Comparison of ENCODE assay signal across 8 mouse cellular contexts in genomic region chrX:59179081-59179596, GRCm38 (mm10).
DNase-seq lines count a peak whose midpoint lies in the region; ATAC-seq lines count a peak whose summit lies in the region.

No protein-coding gene starts in this region.

- no peaks in the 10 kb centered on the region for H3K36me3 ChIP-seq in heart, embryonic 11.5 days (ENCODE audit: control insufficient read depth, insufficient read depth, low read length)
- H3K36me3 ChIP-seq in neural tube, embryonic 13.5 days: no peaks in the 10 kb centered on the region

- H3K27me3 ChIP-seq in heart, embryonic 11.5 days (ENCODE audit: control insufficient read depth, insufficient read depth, low read length): no peaks in the 10 kb centered on the region
- H3K27me3 ChIP-seq in neural tube, embryonic 13.5 days: no peaks in the 10 kb centered on the region

- no peak overlapping the region for H3K9ac ChIP-seq in heart, embryonic 11.5 days (ENCODE audit: low read depth, low read length)
- no peak overlapping the region for H3K9ac ChIP-seq in neural tube, embryonic 13.5 days

- no peak for ATAC-seq in heart, embryonic 11.5 days (replicated peaks; ENCODE audit: insufficient number of reproducible peaks, low FRiP score, low TSS enrichment)
- ATAC-seq in neural tube, embryonic 13.5 days (ENCODE audit: low read depth): peak; percentile 90

- no peaks in the 10 kb centered on the region for H3K9me3 ChIP-seq in heart, embryonic 11.5 days (replicated peaks; ENCODE audit: control insufficient read depth, low read length)
- no peaks in the 10 kb centered on the region for H3K9me3 ChIP-seq in neural tube, embryonic 13.5 days

- WGBS in heart, embryonic 11.5 days (ENCODE audit: insufficient replicate concordance): 19% methylated on average over 3 of the region's 3 CpGs
- WGBS in neural tube, embryonic 13.5 days: 22% methylated on average over 3 of the region's 3 CpGs

- no peak overlapping the region; the same call in 1 of the 2 replicates for H3K4me2 ChIP-seq in heart, embryonic 11.5 days
- H3K4me2 ChIP-seq in neural tube, embryonic 13.5 days: peak overlapping the region; percentile 13; the same call in 1 of the 2 replicates

- H3K4me1 ChIP-seq in heart, embryonic 11.5 days (ENCODE audit: control insufficient read depth, insufficient read depth, low read length): no peaks in the 10 kb centered on the region
- H3K4me1 ChIP-seq in neural tube, embryonic 13.5 days (replicated peaks): peaks cover 11% of the 10 kb centered on the region; the same call in 1 of the 2 replicates

- no peak overlapping the region for H3K4me3 ChIP-seq in heart, embryonic 11.5 days (ENCODE audit: low read depth, low read length)
- no peak overlapping the region for H3K4me3 ChIP-seq in neural tube, embryonic 13.5 days

- peak; percentile 5 for DNase-seq in lung, postnatal 10 days
- no peak for DNase-seq in lung, postnatal 14 days
- DNase-seq in embryo, embryonic 10.5 days (ENCODE audit: low spot score): peak; percentile 67
- peak; percentile 11 to 12 for DNase-seq in layer of hippocampus, postnatal 25 days (ENCODE audit: extremely low spot score in 1 of 2, low spot score in 1 of 2)
- DNase-seq in urinary bladder, postnatal 10 days (ENCODE audit: low spot score): no peak
- DNase-seq in testis, postnatal 10 days (ENCODE audit: low spot score): no peak

- peak overlapping the region; percentile 66 for H3K27ac ChIP-seq in heart, embryonic 11.5 days (ENCODE audit: low read depth, low read length)
- peak overlapping the region; percentile 67 for H3K27ac ChIP-seq in neural tube, embryonic 13.5 days (replicated peaks)

Comparison
In these comparisons a context has a peak if more than half of its experiments do, and no peak if none do; other contexts are left out.
1. DNase-seq: peak in lung, postnatal 10 days (single experiment), embryo, embryonic 10.5 days (single experiment) and layer of hippocampus, postnatal 25 days (2 of 2); none in lung, postnatal 14 days (single experiment), urinary bladder, postnatal 10 days (single experiment) and testis, postnatal 10 days (single experiment).